Mouse (Mus musculus) myocyte (in vitro differentiated cells): ENCODE measurements at regions not wholly inside any gene's neighbourhood (a gene's known extent, or its start where the extent isn't known, plus 50 kb on each side); places are given as distances from the start of the nearest gene placed in this dataset.
A peak's percentile ranks its signal among the peaks of the same experiment; 100 is the strongest.

Experiments
- H3K27me3 ChIP-seq: one replicate; pipeline ENCODE4 v1.6.1; 2011; ENCODE audit not compliant: control insufficient read depth, insufficient read depth, insufficient read length
- H3K36me3 ChIP-seq: one replicate; pipeline ENCODE4 v1.6.1; 2011; ENCODE audit not compliant: control insufficient read depth, insufficient read depth
- H3K4me2 ChIP-seq: one replicate; pipeline ENCODE4 v1.6.1; 2011; ENCODE audit warnings: low read depth, control low read depth
- H3K4me3 ChIP-seq: one replicate; pipeline ENCODE4 v1.5.1; 2011; ENCODE audit warnings: mild to moderate bottlenecking, control low read depth, moderate library complexity
- H3K79me2 ChIP-seq: one replicate; pipeline ENCODE4 v1.6.1; 2011; ENCODE audit not compliant: control insufficient read depth, insufficient read depth
- H3ac ChIP-seq: one replicate; pipeline ENCODE4 v1.6.1; 2011; ENCODE audit not compliant: control insufficient read depth, insufficient read length
- CEBPB ChIP-seq: IDR thresholded peaks from 2 replicates; pipeline ENCODE4 v1.6.1; 2011; ENCODE audit warnings: mild to moderate bottlenecking, moderate library complexity; ENCODE audit not compliant: poor library complexity, insufficient read depth, severe bottlenecking
- E2F4 ChIP-seq: IDR thresholded peaks from one replicate; pipeline ENCODE4 v1.6.1; 2011; ENCODE audit warnings: mild to moderate bottlenecking, control low read depth, moderate library complexity; ENCODE audit not compliant: insufficient read depth
- MAX ChIP-seq: IDR thresholded peaks from one replicate; pipeline ENCODE4 v1.6.1; 2011; ENCODE audit warnings: low read depth, mild to moderate bottlenecking, control low read depth
- MYOD1 ChIP-seq, 3 experiments: IDR thresholded peaks; one replicate each; pipeline ENCODE4 v1.6.1; 2011; ENCODE audit warnings: control low read depth in 2 of 3, low read depth in 2 of 3, mild to moderate bottlenecking in 2 of 3, moderate library complexity in 1 of 3; ENCODE audit not compliant: insufficient read length in 2 of 3, control insufficient read depth in 1 of 3
- MYOG ChIP-seq, 3 experiments: IDR thresholded peaks; one replicate each; pipeline ENCODE4 v1.6.1; 2011; ENCODE audit warnings: control low read depth in 2 of 3, low read depth in 2 of 3, mild to moderate bottlenecking in 2 of 3; ENCODE audit not compliant: insufficient read length in 2 of 3, control insufficient read depth in 1 of 3, insufficient read depth in 1 of 3
- POLR2AphosphoS2 ChIP-seq: IDR thresholded peaks from one replicate; pipeline ENCODE4 v1.6.1; 2011; ENCODE audit warnings: low read depth, control low read depth; ENCODE audit not compliant: insufficient read length
- REST ChIP-seq: IDR thresholded peaks from one replicate; pipeline ENCODE4 v1.6.1; 2011; ENCODE audit warnings: mild to moderate bottlenecking, control low read depth, moderate library complexity; ENCODE audit not compliant: insufficient read depth, insufficient read length
- SRF ChIP-seq: IDR thresholded peaks from one replicate; pipeline ENCODE4 v1.6.1; 2011; ENCODE audit warnings: low read depth; ENCODE audit not compliant: control insufficient read depth, insufficient read length
- TCF12 ChIP-seq: IDR thresholded peaks from one replicate; pipeline ENCODE4 v1.6.1; 2011; ENCODE audit warnings: mild to moderate bottlenecking, control low read depth; ENCODE audit not compliant: poor library complexity, insufficient read depth, severe bottlenecking
- TCF3 ChIP-seq: IDR thresholded peaks from one replicate; pipeline ENCODE4 v1.6.1; 2011; ENCODE audit warnings: low read depth, control low read depth; ENCODE audit not compliant: insufficient read length
- USF1 ChIP-seq: IDR thresholded peaks from one replicate; pipeline ENCODE4 v1.6.1; 2011; ENCODE audit warnings: low read depth, mild to moderate bottlenecking, control low read depth, moderate library complexity

GRCm38 (mm10) chr13:97394071-97394470 lies 153.2 kb downstream of the Enc1 start:
- Histone ChIP-seq H3K4me2 (no peak overlapping the region), H3K27me3 (no peaks in the 10 kb centered on the region), H3K4me3 (no peak overlapping the region), H3K36me3 (no peaks in the 10 kb centered on the region), H3K79me2 (no peaks in the 10 kb centered on the region), H3ac (no peak overlapping the region)
- TF ChIP-seq E2F4 (no peak), TCF3 (no peak)

- Histone ChIP-seq H3K4me3 (no peak overlapping the region), H3K36me3 (no peaks in the 10 kb centered on the region), H3ac (no peak overlapping the region), H3K27me3 (no peaks in the 10 kb centered on the region), H3K79me2 (no peaks in the 10 kb centered on the region), H3K4me2 (no peak overlapping the region)
- TF ChIP-seq MYOD1 (IDR thresholded peaks at IDR 0.05; ENCODE audit: control insufficient read depth in 1 of 3, insufficient read length in 2 of 3, low read depth in 2 of 3) = no peak
- no peak for TF ChIP-seq USF1
- TF ChIP-seq TCF3 = no peak
Observed at GRCm38 (mm10) chr13:97393456-97393855, 152.6 kb downstream of the Enc1 start.

GRCm38 (mm10) chr13:97390449-97390930 lies 149.6 kb downstream of the Enc1 start:
- TF ChIP-seq MYOG (IDR thresholded peaks at IDR 0.05; ENCODE audit: control insufficient read depth in 1 of 3, insufficient read depth in 1 of 3, insufficient read length in 2 of 3, low read depth in 2 of 3) (peak in 2 of 3 experiments; percentile 80 to 91), TCF12 (peak; percentile 50), MAX (no peak), MYOD1 (IDR thresholded peaks at IDR 0.05; ENCODE audit: control insufficient read depth in 1 of 3, insufficient read length in 2 of 3, low read depth in 2 of 3) (peak; percentile 65 to 76 (median 75)), USF1 (peak; percentile 51), E2F4 (no peak)
- Histone ChIP-seq H3K4me2 (peak overlapping the region; percentile 82), H3K27me3 (no peaks in the 10 kb centered on the region), H3ac (no peak overlapping the region), H3K4me3 (no peak overlapping the region), H3K36me3 (no peaks in the 10 kb centered on the region), H3K79me2 (no peaks in the 10 kb centered on the region)

- Histone ChIP-seq H3ac (no peak overlapping the region), H3K27me3 (no peaks in the 10 kb centered on the region), H3K36me3 (no peaks in the 10 kb centered on the region), H3K4me3 (no peak overlapping the region), H3K79me2 (no peaks in the 10 kb centered on the region), H3K4me2 (peak overlapping the region; percentile 3)
- TF ChIP-seq MYOG (IDR thresholded peaks at IDR 0.05; ENCODE audit: control insufficient read depth in 1 of 3, insufficient read depth in 1 of 3, insufficient read length in 2 of 3, low read depth in 2 of 3) (peak in 1 of 3 experiments; percentile 40), MYOD1 (IDR thresholded peaks at IDR 0.05; ENCODE audit: control insufficient read depth in 1 of 3, insufficient read length in 2 of 3, low read depth in 2 of 3) (peak in 1 of 3 experiments; percentile 43), POLR2AphosphoS2 (no peak)
Observed at GRCm38 (mm10) chr13:97388851-97389479, 148.1 kb downstream of the Enc1 start.

GRCm38 (mm10) chr13:97386511-97386910 lies 145.6 kb downstream of the Enc1 start:
- no peaks in the 10 kb centered on the region for H3K79me2 ChIP-seq
- no peak for TF ChIP-seq REST
- TF ChIP-seq USF1 = peak; percentile 63
- peak in 2 of 3 experiments; percentile 66 to 81 for TF ChIP-seq MYOD1 (IDR thresholded peaks at IDR 0.05; ENCODE audit: control insufficient read depth in 1 of 3, insufficient read length in 2 of 3, low read depth in 2 of 3)
- peak in 1 of 3 experiments; percentile 61 for TF ChIP-seq MYOG (IDR thresholded peaks at IDR 0.05; ENCODE audit: control insufficient read depth in 1 of 3, insufficient read depth in 1 of 3, insufficient read length in 2 of 3, low read depth in 2 of 3)
- no peaks in the 10 kb centered on the region for H3K36me3 ChIP-seq
- no peak overlapping the region for H3ac ChIP-seq
- H3K4me3 ChIP-seq = no peak overlapping the region
- H3K27me3 ChIP-seq = no peaks in the 10 kb centered on the region
- peak overlapping the region; percentile 10 for H3K4me2 ChIP-seq

GRCm38 (mm10) chr13:97385531-97385930 lies 144.6 kb downstream of the Enc1 start:
- TF ChIP-seq E2F4 = no peak
- peak in 2 of 3 experiments; percentile 70 to 86 for TF ChIP-seq MYOG (IDR thresholded peaks at IDR 0.05; ENCODE audit: control insufficient read depth in 1 of 3, insufficient read depth in 1 of 3, insufficient read length in 2 of 3, low read depth in 2 of 3)
- TF ChIP-seq CEBPB = no peak
- no peak for TF ChIP-seq POLR2AphosphoS2
- peak in 1 of 3 experiments; percentile 59 for TF ChIP-seq MYOD1 (IDR thresholded peaks at IDR 0.05; ENCODE audit: control insufficient read depth in 1 of 3, insufficient read length in 2 of 3, low read depth in 2 of 3)
- no peak for TF ChIP-seq MAX
- TF ChIP-seq SRF = no peak
- peak; percentile 13 for TF ChIP-seq USF1
- no peaks in the 10 kb centered on the region for H3K36me3 ChIP-seq
- H3K4me3 ChIP-seq = no peak overlapping the region
- no peaks in the 10 kb centered on the region for H3K27me3 ChIP-seq
- no peak overlapping the region for H3ac ChIP-seq
- no peaks in the 10 kb centered on the region for H3K79me2 ChIP-seq
- H3K4me2 ChIP-seq = no peak overlapping the region
